ENCODE assay signal across 4 mouse cellular contexts in genomic region chr13:67166122-67166521, GRCm38 (mm10). TPM values are rescaled to one million over a fixed set of nuclear protein-coding genes. Genes with fewer than 3 reads are reported as not detected.
"Had no signal": no experiment of that assay in that cellular context is flagged by ENCODE, and none has a peak within 500 bp of the region (broad histone marks: within the 10 kb centered on the region; RNA-seq: fewer than 3 reads in every experiment).

No protein-coding gene starts in this region.

RNA-seq across cellular contexts. Expression of gene Rslcan18, which starts 50.1 kb away (rescaled TPM):
- total RNA-seq: midbrain, postnatal 0 days had no signal
- polyA plus RNA-seq: midbrain, embryonic 11.5 days; midbrain, embryonic 13.5 days; midbrain, embryonic 15.5 days; midbrain, postnatal 0 days had no signal
